Mouse (Mus musculus) gastrocnemius, postnatal 14 days (tissue): ENCODE data around the gene Gm49425. TPM values are rescaled to one million over a fixed set of nuclear protein-coding genes. Genes with fewer than 3 reads are reported as not detected.

Source experiments
- DNase-seq: peaks from one replicate; pipeline ENCODE4 v3.0.0; 2021; ENCODE audit warnings: mixed read lengths
- intact Hi-C: fragments of 180-260 bp; cut with DNase I; formaldehyde crosslinking; loops from one replicate; pipeline ENCODE4 v1.15.1; 2025; ENCODE audit warnings: low total_unique reads
- microRNA-seq, 2 experiments: library from miRNA; unstranded; fragments of <30 nt; microRNA quantifications; one replicate each; pipeline ENCODE4 v1.2.0; 2021
- total RNA-seq, 2 experiments: library from RNA; stranded (reverse); gene quantifications; 2 replicates each; pipeline ENCODE4 v1.2.3; 2021

The Gm49425 gene
- total RNA-seq, 2 experiments from 2014 or later: not detected

- intact Hi-C loops: loop anchor here (10.0 kb wide), 1 partner anchor 149 kb away; no protein-coding TSS in a partner anchor
- DNase-seq: no peak
These were observed 22.9 kb downstream of the Gm49425 start for GRCm38 (mm10) chr15:101494203-101494602.

GRCm38 (mm10) chr15:101493713-101494112 is 23.3 kb downstream of the Gm49425 start:
- intact Hi-C loops: loop anchor here (10.0 kb wide), 1 partner anchor 149 kb away; no protein-coding TSS in a partner anchor
- no peak for DNase-seq

DNA sequence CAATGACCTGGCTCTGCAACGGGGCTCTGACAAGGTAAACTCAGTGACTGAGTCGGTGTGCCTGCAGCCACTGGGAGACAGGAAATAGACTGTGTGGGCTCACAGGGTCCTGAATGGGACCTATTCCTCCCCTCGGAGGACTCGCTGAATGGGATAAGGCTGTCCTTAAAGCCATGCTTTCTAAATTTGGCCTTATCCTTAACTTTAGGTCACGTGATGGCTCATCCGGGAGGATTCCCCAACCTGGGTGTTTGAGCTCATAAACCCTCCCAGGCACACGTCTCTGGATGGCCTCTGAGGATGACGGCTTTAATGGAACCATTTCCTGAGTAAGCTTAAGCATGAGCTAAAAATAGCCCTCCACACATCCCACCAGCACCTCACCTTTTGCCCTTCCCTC is 24.3 kb downstream of the Gm49425 start:
- no peak for DNase-seq
- intact Hi-C loops: loop anchor here (10.0 kb wide), 1 partner anchor 148 kb away; no protein-coding TSS in a partner anchor

DNA sequence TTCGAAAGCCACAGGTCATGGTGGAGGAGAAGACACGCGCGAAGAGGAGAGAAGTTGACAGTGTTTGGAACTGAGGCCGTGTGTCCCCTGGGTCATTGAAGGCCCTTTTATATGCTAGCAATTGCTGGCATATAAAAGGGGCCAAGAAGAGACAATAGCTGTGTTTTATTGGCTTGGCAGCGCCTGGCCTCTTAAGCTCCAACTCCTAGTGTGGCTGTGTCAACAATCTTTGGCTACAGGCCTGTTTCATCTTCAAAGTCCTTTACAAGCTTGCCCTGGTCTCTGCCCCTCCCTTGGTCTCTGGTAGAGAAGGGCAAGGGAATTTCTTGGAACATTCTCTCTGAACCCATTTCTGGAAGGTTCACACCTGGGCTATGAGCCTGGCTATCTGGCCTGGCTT is 25.6 kb downstream of the Gm49425 start, which contains the start of gene Krt83:
TSS of gene Krt83 (minus strand) at position 82 of the 400 bp plus-strand sequence.
- intact Hi-C loops: loop anchor here (10.0 kb wide), 1 partner anchor 147 kb away; no protein-coding TSS in a partner anchor
- DNase-seq: no peak

DNA sequence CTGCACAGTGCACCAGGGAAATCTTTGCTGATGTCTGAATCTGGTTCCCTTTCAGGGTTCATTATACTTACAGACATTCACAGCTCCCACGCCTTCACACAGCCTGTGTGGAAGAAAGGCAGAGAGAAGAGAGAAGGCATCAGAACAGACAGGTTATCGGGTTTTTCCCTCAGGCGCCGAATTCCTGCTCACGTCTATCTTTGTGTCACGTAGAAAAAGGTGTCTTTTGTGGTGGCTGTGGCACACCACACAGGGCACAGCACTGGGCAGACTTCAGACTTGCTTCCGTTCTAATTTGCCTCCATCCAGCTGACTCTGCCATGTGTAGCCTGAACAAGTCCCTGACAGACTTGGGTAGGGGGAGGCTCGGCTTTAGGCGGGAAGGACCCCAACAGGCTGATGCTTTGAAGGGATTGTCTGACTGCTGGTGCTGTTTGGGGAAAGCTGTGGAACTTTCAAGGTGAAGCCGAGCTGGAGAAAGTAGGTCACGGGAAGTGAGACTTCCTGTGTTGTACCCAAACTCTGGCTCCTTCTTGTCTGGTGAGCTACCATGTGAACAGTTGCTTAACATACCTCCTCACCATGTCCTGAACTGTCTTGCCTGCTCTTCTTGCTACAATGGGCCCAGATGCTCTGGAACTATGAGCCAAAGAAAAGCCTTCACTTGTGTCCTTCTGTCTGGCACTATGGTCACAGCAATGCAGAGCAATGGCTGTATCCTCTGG is 31.0 kb downstream of the Gm49425 start:
- DNase-seq: no peak
- intact Hi-C loops: no loop called here

DNA sequence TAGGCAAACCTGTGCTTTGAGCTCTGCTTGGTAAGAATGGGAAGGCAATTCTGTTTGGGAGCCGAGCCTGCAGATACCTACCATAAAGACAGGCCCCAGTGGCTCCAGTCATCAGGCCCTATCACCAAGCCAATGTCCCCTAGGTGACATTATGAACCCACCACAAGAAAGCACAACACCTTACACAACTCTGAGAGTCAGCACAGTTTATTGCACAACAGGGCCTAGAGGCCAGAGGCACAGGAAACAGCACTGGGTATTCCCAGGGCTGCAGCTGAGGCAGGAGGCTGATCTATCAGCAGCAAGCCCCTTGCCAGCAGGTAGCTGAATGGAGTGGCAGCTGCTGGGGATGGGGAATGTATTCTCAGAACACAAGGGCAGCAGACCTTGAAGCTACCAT is 32.1 kb downstream of the Gm49425 start:
- intact Hi-C loops: no loop called here
- DNase-seq: no peak

GRCm38 (mm10) chr15:101483646-101484045 is 33.4 kb downstream of the Gm49425 start:
- intact Hi-C loops: no loop called here
- DNase-seq: no peak

DNA sequence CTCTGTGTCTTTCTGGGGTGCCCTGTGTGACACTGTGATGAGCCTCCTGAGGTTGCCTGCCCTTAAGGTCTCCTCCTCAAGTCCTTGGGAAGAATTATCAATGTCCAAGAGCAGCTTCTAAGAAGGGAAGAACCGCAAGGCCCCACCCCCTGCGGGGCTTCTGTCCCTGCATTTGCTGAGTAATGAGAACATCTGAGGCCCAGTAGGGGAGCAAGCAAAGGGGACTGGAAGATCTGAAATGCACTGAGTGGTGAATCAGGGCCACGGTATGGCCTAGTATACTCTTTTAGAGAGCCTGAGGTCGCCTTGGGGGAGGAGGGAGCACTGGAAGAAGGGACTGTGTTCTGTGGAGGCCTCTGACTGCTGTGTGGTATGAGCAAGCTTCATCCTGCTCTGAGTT is 35.0 kb downstream of the Gm49425 start:
- intact Hi-C loops: no loop called here
- no peak for DNase-seq

GRCm38 (mm10) chr15:101479666-101480060 is 37.4 kb downstream of the Gm49425 start:
- intact Hi-C loops: no loop called here
- no peak for DNase-seq

DNA sequence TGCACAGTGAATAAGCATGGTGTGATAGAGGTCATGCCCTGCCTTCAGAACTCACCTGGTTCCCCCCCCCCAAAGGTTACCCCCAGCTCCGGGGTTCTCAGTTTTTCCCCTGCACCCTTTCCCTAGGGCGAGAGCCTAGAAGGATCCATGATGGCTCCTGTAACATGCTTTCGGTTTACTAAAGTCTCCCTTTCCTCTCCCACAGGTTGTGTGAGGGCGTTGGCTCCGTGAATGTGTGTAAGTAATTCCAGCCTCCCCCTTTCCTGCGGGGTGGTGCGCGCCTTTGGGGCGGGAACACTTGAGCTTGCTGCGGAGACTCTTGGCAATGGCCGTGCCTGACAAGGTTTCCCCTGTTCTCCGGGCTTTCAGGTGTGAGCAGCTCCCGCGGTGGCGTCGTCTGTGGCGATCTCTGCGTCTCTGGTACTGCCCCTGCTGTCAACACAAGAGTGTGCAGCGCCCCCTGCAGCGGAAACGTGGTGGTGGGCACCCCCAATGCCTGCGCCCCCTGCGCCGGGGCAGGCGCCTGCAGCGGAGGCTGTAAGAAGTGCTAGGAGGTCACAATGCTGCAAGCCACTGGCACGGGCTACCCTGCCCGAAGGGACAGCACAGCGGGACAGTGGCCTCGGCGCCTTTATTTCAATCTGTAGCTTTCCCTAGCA is 37.9 kb downstream of the Gm49425 start:
- intact Hi-C loops: no loop called here
- DNase-seq: peak; percentile 37

DNA sequence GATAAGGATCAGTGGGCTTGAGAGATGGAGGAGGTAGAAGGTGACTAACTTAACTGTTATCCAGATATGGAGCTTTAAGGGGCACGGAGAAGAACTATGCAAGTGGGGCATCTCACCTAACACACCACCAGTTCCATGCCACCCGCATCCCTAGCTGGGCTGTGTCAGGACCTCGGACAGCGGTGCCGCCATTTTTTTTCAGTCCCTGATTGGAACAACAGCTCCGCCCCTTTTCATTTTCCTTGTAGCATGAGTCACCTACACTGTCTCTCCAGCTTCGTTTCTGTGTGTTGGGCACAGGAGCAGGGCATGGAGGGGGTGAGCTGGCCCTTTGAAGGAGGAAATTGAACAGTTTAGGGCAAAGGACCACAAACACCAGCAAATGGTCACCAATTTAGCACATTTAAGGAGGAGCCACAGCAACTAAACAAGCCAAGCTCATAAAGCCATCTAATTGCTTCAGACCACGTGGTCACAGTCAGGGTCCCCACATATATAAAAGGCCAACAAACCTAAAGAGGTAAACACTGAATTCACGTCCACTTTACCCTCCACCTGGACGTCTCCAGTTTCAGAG is 44.0 kb downstream of the Gm49425 start, which contains the start of gene Krt86:
TSS of gene Krt86 (plus strand) at position 527 of the 577 bp plus-strand sequence.
- intact Hi-C loops: no loop called here
- no peak for DNase-seq

- no peak for DNase-seq
- intact Hi-C loops: no loop called here
These were observed 48.0 kb downstream of the Gm49425 start for GRCm38 (mm10) chr15:101469093-101469492.

Small RNA genes within 50 kb of the gene (microRNA-seq; reads per million reads assigned to microRNA genes)
- gene Gm44393: 0 reads per million in 2 experiments

Other genes starting within 250 kb of the Gm49425 start
- gene Atg101, start 233.0 kb downstream of the Gm49425 start, total RNA-seq: 10 to 100 TPM; 27.7 to 35.0 TPM
- gene 6030408B16Rik, start 224.0 kb downstream of the Gm49425 start, total RNA-seq: under 1 TPM; 0.22 to 0.29 TPM
- 1 to 10 TPM in 1 of 2 experiments, under 1 TPM in 1; 0.69 to 1.4 TPM for gene Krt80, start 147.1 kb downstream of the Gm49425 start, total RNA-seq
- gene Krt7, start 106.2 kb downstream of the Gm49425 start, total RNA-seq: not detected
- not detected for gene Krt87, start 78.5 kb downstream of the Gm49425 start, total RNA-seq
- gene Krt88, start 69.5 kb downstream of the Gm49425 start, total RNA-seq: not detected
- not detected for gene Krt81, start 53.5 kb downstream of the Gm49425 start, total RNA-seq
- gene Krt86, start 43.8 kb downstream of the Gm49425 start, total RNA-seq: not detected
- gene Krt83, start 25.7 kb downstream of the Gm49425 start, total RNA-seq: under 1 TPM in 1 of 2 experiments, not detected in 1; 0.14 TPM
- gene Krt84, start 15.6 kb upstream of the Gm49425 start, total RNA-seq: under 1 TPM in 1 of 2 experiments, not detected in 1; 0.08 TPM
- not detected for gene Krt82, start 33.4 kb upstream of the Gm49425 start, total RNA-seq
- not detected for gene Krt90, start 45.7 kb upstream of the Gm49425 start, total RNA-seq
- gene Krt75, start 56.6 kb upstream of the Gm49425 start, total RNA-seq: not detected
- not detected for gene Gm5414, start 110.9 kb upstream of the Gm49425 start, total RNA-seq
- gene Gm5478, start 130.1 kb upstream of the Gm49425 start, total RNA-seq: not detected
- gene Krt6b, start 163.0 kb upstream of the Gm49425 start, total RNA-seq: not detected
- gene Krt6a, start 177.0 kb upstream of the Gm49425 start, total RNA-seq: not detected
- not detected for gene Krt5, start 195.6 kb upstream of the Gm49425 start, total RNA-seq
- gene Krt71, start 225.8 kb upstream of the Gm49425 start, total RNA-seq: not detected